Mouse (Mus musculus) embryonic fibroblast, embryonic 13.5 days (primary cell): Measurements from ENCODE around the gene Odf2.

Experiments used
- CTCF ChIP-seq: IDR thresholded peaks from 2 replicates; pipeline ENCODE4 v1.5.1; 2011; ENCODE audit warnings: mild to moderate bottlenecking, control low read depth, low read length, moderate library complexity, borderline replicate concordance; ENCODE audit not compliant: insufficient read depth
- POLR2A ChIP-seq: IDR thresholded peaks from 2 replicates; pipeline ENCODE4 v1.6.1; 2011; ENCODE audit warnings: low read depth, mild to moderate bottlenecking, control low read depth, low read length, moderate library complexity

DNA sequence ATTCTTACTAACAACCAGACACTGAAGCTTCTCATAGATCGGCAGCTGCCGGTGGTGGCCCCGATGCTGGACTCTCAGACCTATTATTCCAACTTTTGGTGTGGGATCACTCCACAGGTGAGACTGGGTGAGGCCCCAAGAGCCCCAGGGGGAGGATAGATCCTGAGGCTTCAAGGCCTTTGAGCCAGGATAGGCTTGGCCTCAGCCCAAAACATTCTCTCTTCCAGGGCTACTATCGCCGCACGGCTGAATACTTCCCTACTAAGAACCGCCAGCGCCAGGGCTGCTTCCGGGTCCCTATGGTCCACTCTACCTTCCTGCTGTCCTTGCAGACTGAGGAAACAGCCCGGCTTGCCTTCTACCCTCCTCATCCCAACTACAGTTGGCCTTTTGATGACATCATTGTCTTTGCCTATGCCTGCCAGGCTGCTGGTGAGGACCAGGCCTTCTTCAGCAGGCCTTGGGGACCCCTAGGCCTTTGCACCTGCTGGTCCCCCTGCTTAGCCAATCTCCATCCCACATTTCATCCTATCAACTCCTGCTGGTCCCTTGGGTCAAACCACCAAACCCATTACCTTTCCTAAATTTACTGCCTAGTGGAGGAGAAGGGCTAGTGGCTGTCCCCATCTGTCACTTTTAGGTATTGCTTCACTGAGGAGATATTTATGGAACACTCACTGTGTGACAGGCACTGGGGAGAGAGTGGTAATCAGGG lies 16.3 kb upstream of the Odf2 start:
- no peak for TF ChIP-seq CTCF
- no peak for TF ChIP-seq POLR2A
